ENCODE assay signal across 24 mouse cellular contexts in genomic region chr6:104930284-104930683, GRCm38 (mm10).
"Had no signal": no experiment of that assay in that cellular context is flagged by ENCODE, and none has a peak within 500 bp of the region (broad histone marks: within the 10 kb centered on the region; RNA-seq: fewer than 3 reads in every experiment).

No protein-coding gene starts in this region.

- DNase-seq: gastrocnemius, postnatal 14 days; gastrocnemius, postnatal 36 days; heart, adult 11 months; heart, adult 2 months; heart, postnatal 14 days; heart, postnatal 36 days; kidney, adult 18-20 months; kidney, adult 8-10 months; kidney, postnatal 10 days; kidney, postnatal 25 days; kidney, postnatal 4 days; liver had no signal

- H3K27ac ChIP-seq: heart, adult 2 months; heart, embryonic 13.5 days; heart, embryonic 15.5 days; hindbrain, embryonic 13.5 days; hindbrain, embryonic 15.5 days; hindbrain, postnatal 0 days; layer of hippocampus, adult 2 months; left cerebral cortex, adult 2 months; limb, embryonic 10.5 days; limb, embryonic 12.5 days had no signal

- H3K4me2 ChIP-seq: heart, embryonic 11.5 days; heart, embryonic 13.5 days; heart, embryonic 15.5 days; hindbrain, embryonic 13.5 days; hindbrain, embryonic 15.5 days; limb, embryonic 12.5 days; liver, embryonic 11.5 days had no signal

- H3K4me1 ChIP-seq: heart, embryonic 13.5 days; heart, embryonic 15.5 days; hindbrain, embryonic 13.5 days; hindbrain, embryonic 15.5 days; limb, embryonic 10.5 days; limb, embryonic 12.5 days had no signal

- H3K36me3 ChIP-seq: heart, embryonic 13.5 days; heart, embryonic 15.5 days; hindbrain, embryonic 13.5 days; hindbrain, embryonic 15.5 days; limb, embryonic 10.5 days; limb, embryonic 12.5 days had no signal

- H3K4me3 ChIP-seq: heart, adult 2 months; heart, embryonic 13.5 days; heart, embryonic 15.5 days; hindbrain, embryonic 13.5 days; hindbrain, embryonic 15.5 days; layer of hippocampus, adult 2 months; left cerebral cortex, adult 2 months; limb, embryonic 10.5 days; limb, embryonic 12.5 days had no signal

- H3K9ac ChIP-seq: heart, embryonic 13.5 days; heart, embryonic 15.5 days; hindbrain, embryonic 13.5 days; hindbrain, embryonic 15.5 days; limb, embryonic 12.5 days had no signal

- H3K9me3 ChIP-seq: heart, embryonic 13.5 days; heart, embryonic 15.5 days; hindbrain, embryonic 13.5 days; hindbrain, embryonic 15.5 days; limb, embryonic 10.5 days; limb, embryonic 12.5 days had no signal

- ATAC-seq: hindbrain, postnatal 0 days; intestine, postnatal 0 days had no signal

- H3K27me3 ChIP-seq: heart, embryonic 13.5 days; heart, embryonic 15.5 days; hindbrain, embryonic 13.5 days; hindbrain, embryonic 15.5 days; limb, embryonic 12.5 days had no signal
